Mouse (Mus musculus) retina, postnatal 7 days (tissue): ENCODE data around the gene Ift81.

ENCODE experiments used
- DNase-seq: peaks from one replicate; pipeline ENCODE4 v3.0.0-alpha.2; 2012; ENCODE audit warnings: low read depth, low spot score

Ift81 gene

GRCm38 (mm10) chr5:122547810-122548209, 66.5 kb downstream of the Ift81 start:
- no peak for DNase-seq

DNA sequence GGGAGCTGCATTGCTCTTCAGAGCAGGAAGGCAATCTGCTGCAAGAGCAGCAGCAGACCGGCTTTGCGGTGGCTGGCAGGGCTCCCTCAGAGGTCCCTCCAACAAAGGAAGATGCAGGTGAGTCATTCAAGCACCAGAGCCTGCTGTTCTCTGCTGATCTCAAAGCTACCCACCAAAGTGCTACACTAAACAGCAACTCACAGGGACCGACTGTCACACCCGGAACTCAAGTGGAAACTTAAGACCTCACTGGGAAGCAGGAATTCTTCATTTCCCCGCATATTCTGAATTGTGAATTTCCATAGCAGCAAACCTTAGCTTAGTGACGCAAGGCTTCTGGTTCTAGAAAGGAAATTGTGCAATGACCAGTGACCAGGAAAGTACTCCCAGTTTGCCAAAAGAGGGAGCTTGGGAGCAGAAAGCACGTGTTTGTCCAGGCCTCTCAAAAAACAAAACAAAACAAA, 67.0 kb downstream of the Ift81 start:
- DNase-seq = peak; percentile 16

DNA sequence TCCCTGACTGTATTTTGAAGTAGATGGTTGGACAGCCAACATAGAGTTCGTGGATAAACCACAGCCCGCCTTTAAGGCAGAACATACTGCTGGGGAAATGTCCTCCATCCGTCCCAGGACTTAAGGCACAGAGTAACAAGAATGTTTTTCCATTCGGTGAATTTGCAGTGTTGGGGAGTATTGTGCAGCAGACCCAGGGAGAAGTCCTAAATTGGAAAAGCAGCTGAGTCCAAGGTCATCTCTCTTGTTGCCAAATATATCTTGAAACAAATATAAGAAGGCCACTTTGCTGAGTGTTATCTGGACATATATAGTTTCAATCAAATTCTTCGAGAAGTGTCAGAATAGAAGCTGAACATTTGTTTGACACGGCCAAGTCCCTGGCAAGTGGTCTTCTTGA, 70.9 kb downstream of the Ift81 start:
- no peak for DNase-seq

DNA sequence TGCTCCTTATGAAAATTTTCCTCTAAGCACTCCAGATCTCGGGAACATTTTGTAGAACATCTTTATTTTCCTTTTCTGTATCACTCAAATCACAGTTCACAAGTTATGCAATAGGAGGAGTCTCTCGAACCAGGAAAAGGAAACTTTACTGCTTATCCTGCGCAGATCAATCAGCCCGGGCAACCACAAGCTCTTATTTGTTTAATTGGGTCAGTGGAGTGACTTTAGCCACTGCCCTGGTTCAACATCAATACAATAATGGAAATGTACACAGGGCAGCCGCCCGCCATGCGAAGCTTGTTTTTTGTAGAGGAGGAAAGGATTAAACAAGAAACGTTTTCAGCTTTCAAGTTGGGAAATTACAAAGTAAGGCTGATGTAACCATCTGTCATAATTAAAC, 72.4 kb downstream of the Ift81 start:
- DNase-seq = no peak

DNA sequence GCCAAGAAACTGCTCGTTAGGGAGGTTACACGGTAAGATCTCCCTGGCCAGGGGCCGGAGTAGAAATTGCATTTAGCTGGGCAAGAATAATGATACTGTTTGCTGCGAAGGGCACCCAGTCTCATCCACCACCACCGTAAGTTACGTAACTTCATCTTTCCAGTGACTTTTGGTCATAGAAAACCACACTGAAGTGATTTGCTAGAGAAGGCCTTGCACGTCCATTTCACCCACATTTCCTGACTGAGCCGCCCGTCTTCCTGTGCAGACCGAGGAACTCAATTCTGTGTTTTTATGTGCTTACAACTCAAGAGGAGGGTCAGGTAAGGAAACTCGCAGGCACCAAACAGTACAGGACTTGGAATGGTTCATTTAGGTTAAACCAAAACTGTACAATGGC, 76.2 kb downstream of the Ift81 start:
- DNase-seq = no peak

DNA sequence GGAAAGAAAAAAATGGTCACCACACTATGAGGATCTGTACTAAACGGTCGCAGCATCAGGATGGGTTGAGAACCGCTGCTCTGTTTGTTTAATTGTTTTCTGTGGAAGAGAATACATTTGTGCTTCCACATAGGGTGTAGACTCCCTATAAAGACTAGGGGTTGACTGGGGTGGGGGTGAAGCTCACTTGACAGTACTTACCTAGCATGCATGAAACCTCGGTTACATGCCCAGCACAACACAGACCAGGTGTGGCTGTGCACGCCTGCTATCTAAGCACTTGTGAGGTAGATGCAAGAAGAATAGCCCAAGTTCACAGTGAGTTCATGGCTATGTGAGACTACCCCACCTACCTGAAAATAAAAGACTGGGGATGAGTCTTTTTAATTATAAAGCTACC, 76.7 kb downstream of the Ift81 start:
- DNase-seq = no peak

DNA sequence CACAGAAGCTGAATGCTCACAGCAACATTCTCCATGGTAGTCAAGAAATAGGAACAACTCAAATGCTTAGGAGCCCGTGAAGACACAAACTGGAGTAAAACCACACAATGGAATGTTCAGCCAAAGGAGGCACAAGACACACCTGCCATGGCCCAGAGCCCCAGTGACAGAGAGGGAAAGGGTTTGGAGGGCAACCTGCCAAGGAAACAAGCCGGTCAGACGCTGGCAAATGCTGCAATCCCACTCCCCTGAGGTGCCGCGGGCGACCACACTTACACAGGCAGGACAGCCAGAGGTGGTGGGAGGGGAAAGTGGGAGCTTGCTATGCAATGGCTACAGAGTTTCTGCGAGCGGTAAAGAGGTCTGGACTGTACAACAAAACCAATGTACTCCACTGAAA, 80.4 kb downstream of the Ift81 start:
- DNase-seq = no peak

DNA sequence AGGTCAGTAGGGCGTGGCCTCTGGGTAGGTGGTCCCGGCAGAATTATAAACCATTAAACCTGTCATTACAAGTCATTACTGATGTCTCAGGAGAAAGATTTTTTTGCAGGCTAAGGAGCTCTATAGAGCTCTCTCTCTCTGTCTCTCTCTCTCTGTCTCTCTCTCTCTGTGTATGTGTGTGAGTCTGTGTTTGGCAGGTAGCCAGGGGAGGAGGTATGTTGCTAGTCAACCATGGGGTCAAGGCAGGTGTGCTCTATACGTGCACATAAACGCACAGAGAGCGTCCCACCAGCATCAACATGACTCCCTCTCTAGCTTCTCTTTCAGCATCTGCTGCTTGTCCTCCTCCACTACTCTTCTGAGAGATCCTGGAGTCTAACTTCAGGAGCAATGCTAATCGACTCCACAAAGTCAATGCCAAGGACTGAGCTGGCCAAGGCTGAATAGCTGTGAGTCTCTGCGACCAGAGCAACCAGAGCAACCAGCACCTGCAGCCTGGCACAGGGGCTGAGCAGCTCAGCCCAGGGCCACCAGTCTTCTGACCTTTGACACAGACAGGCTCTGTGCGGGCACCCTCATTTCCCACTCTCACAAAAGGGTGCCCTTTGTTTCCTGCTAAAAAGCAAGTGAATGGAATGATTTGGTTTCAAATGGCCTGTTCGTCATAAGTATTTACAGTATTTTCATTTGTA, 84.3 kb downstream of the Ift81 start:
- no peak for DNase-seq

DNA sequence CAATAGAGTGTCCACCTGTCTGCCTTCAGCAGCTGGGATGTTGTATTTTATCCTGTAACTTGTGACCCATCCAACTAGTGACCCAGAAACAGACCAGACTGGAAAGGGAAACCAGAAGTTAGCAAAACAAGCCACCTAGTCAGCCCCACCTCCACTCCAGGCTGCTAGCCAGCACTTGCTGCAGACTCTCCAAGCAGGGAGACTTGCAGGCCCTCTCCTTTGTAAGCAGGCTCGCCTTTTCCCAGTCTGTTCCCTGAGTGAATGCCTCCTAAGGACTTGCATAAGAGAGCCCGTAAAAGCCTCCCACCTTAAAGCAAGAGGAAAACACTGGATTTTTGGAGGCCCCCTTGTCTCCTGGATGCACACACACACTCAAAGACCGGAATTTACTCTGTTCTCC, 85.0 kb downstream of the Ift81 start:
- no peak for DNase-seq

DNA sequence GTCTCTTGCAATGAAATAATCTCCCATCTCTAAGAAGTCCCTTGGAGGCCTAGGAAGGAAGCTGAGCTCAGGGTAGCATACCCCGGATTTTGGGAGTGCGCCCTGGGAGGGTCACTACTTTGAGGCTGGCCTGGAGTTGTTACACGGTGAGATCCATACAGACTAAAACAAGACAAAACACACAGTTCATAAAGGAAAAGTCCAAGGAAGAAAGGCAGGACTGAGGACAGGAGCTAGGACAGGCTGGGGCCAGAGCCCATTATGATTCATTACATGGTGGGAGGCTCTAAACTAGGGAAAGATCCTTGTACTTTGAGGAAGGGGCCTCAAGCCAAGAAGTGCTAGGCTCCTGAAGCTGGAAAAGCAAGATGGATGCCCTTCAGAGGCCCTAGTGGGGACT, 85.7 kb downstream of the Ift81 start:
- DNase-seq = no peak

- no peak for DNase-seq
Measured at GRCm38 (mm10) chr5:122527761-122528160, 86.6 kb downstream of the Ift81 start.

DNA sequence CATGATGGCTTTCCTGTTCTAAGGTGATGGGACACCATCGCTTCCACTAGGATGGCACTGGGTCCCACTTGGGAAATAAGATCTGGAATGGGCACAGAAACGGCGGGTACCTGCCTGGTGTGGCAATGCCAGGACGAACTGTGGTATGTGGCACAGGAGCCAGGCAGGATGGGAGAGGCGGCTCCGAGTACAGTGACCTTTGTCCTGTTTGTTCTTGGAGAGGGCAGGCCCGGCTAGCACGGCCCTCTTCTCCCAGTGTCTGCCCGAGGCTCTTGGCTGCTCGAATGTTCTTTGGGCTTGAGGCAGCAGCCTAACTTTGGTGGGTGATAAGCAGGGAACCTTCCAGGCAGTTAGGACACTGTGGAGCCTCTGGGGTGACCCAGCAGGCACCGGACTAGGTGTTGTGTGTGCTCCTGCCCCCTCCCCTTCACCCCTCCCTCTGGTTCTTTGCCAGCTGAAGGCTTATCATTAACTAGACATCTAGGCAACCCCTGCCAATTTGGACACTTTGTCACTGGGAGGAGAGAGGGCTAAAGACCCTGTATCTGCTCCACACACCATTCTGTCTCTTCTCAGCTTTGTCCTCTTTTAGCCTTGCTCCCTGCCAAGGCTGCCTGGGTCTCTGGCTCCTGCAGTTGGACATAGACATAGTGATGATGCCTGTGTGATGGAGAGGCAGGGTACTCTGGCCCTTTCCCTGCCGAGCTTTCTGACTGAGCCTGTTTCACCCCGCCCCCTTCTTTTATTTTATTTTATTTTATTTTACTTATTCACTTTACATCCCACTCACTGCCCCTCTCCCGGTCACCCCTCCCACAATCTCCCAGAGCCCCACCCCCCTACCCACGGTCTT, 87.2 kb downstream of the Ift81 start:
- no peak for DNase-seq

GRCm38 (mm10) chr5:122526405-122526804, 87.9 kb downstream of the Ift81 start:
- no peak for DNase-seq

DNA sequence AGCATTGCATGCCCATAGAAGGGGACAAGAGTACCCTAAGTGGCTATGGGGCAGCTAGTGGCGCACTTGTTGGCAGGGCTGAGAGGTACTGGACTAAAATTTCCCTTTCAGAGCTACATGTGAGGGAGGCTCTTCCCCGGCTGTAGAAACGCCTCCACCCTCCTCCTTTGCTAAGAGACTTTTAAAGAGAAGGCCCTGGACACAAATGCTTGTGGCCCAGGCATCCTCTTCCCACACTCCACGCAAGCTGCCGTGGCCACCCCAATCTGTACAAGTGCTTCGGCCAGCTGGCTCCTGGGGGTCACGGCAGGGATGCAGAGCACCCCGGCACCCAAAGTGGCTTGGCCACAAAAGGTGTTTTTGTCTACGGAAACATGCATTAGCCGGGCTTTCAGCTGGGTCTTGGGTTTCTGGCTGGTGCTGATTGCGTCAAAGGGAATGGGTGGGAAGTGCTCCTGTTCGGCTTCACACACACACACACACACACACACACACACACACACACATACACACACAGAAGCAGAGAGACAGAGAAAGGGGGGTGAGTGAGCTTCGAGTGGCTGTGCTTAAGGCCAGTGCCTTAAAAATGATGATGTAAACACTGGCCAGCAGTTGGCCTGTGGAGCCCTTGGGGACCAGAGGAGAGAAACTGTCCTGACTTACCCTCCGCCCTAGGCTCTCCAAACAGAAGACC, 88.9 kb downstream of the Ift81 start:
- DNase-seq = no peak

GRCm38 (mm10) chr5:122524854-122525237, 89.5 kb downstream of the Ift81 start:
- no peak for DNase-seq

DNA sequence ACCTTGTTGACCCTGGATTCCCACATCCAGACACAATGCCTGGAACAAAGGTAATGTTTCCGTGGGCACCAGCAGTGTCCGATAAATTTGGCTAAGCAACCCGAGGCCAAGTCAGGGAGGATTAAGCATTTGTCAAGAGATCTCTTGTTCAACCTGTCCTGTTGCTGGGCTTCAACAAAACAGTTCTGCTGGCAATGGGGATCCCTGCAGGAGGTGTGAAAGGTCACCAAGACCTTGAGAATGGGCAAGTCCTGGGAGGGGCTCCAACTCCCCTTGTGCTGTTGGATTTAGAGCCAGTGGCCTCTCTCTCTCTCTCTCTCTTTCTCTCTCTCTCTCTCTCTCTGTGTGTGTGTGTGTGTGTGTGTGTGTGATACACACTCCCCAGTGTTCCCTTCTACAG, 90.1 kb downstream of the Ift81 start:
- no peak for DNase-seq

DNA sequence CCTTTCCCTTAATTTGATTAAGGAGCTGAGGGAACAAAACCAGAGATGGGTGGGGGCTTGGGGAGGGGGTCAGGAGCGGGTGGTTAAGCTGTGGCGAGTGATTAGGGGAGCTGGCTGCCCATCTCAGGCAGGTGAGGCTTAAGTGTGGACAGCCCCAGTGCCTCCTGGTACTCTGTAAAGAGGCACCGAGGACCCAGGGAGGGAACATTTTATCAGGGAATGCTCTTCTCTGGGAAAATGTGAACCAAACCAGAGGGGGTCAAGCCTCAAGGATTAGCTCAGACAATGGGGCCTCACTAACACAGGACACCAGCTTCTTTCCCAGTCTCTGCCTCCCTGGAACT, 93.2 kb downstream of the Ift81 start:
- DNase-seq = no peak

GRCm38 (mm10) chr5:122520254-122521129, 93.8 kb downstream of the Ift81 start:
- no peak for DNase-seq

- no peak for DNase-seq
Measured at GRCm38 (mm10) chr5:122519043-122519660, 95.2 kb downstream of the Ift81 start.

GRCm38 (mm10) chr5:122518247-122518646, 96.1 kb downstream of the Ift81 start:
- no peak for DNase-seq

GRCm38 (mm10) chr5:122516901-122517300, 97.4 kb downstream of the Ift81 start:
- no peak for DNase-seq
